Mouse (Mus musculus) myocyte (in vitro differentiated cells): ENCODE results near the gene Gm45062. TPM values are rescaled to one million over a fixed set of nuclear protein-coding genes. Genes with fewer than 3 reads are reported as not detected.

Experiments used
- H3K27me3 ChIP-seq: one replicate; pipeline ENCODE4 v1.6.1; 2011; ENCODE audit not compliant: control insufficient read depth, insufficient read depth, insufficient read length
- H3K36me3 ChIP-seq: one replicate; pipeline ENCODE4 v1.6.1; 2011; ENCODE audit not compliant: control insufficient read depth, insufficient read depth
- H3K4me2 ChIP-seq: one replicate; pipeline ENCODE4 v1.6.1; 2011; ENCODE audit warnings: low read depth, control low read depth
- H3K4me3 ChIP-seq: one replicate; pipeline ENCODE4 v1.5.1; 2011; ENCODE audit warnings: mild to moderate bottlenecking, control low read depth, moderate library complexity
- H3K79me2 ChIP-seq: one replicate; pipeline ENCODE4 v1.6.1; 2011; ENCODE audit not compliant: control insufficient read depth, insufficient read depth
- H3ac ChIP-seq: one replicate; pipeline ENCODE4 v1.6.1; 2011; ENCODE audit not compliant: control insufficient read depth, insufficient read length
- CEBPB ChIP-seq: IDR thresholded peaks from 2 replicates; pipeline ENCODE4 v1.6.1; 2011; ENCODE audit warnings: mild to moderate bottlenecking, moderate library complexity; ENCODE audit not compliant: poor library complexity, insufficient read depth, severe bottlenecking
- E2F4 ChIP-seq: IDR thresholded peaks from one replicate; pipeline ENCODE4 v1.6.1; 2011; ENCODE audit warnings: mild to moderate bottlenecking, control low read depth, moderate library complexity; ENCODE audit not compliant: insufficient read depth
- MAX ChIP-seq: IDR thresholded peaks from one replicate; pipeline ENCODE4 v1.6.1; 2011; ENCODE audit warnings: low read depth, mild to moderate bottlenecking, control low read depth
- MYOD1 ChIP-seq, 3 experiments: IDR thresholded peaks; one replicate each; pipeline ENCODE4 v1.6.1; 2011; ENCODE audit warnings: control low read depth in 2 of 3, low read depth in 2 of 3, mild to moderate bottlenecking in 2 of 3, moderate library complexity in 1 of 3; ENCODE audit not compliant: insufficient read length in 2 of 3, control insufficient read depth in 1 of 3
- MYOG ChIP-seq, 3 experiments: IDR thresholded peaks; one replicate each; pipeline ENCODE4 v1.6.1; 2011; ENCODE audit warnings: control low read depth in 2 of 3, low read depth in 2 of 3, mild to moderate bottlenecking in 2 of 3; ENCODE audit not compliant: insufficient read length in 2 of 3, control insufficient read depth in 1 of 3, insufficient read depth in 1 of 3
- POLR2A ChIP-seq: IDR thresholded peaks from one replicate; pipeline ENCODE4 v1.6.1; 2011; ENCODE audit warnings: low read depth, mild to moderate bottlenecking, control low read depth, moderate library complexity; ENCODE audit not compliant: insufficient read length
- POLR2AphosphoS2 ChIP-seq: IDR thresholded peaks from one replicate; pipeline ENCODE4 v1.6.1; 2011; ENCODE audit warnings: low read depth, control low read depth; ENCODE audit not compliant: insufficient read length
- REST ChIP-seq: IDR thresholded peaks from one replicate; pipeline ENCODE4 v1.6.1; 2011; ENCODE audit warnings: mild to moderate bottlenecking, control low read depth, moderate library complexity; ENCODE audit not compliant: insufficient read depth, insufficient read length
- SRF ChIP-seq: IDR thresholded peaks from one replicate; pipeline ENCODE4 v1.6.1; 2011; ENCODE audit warnings: low read depth; ENCODE audit not compliant: control insufficient read depth, insufficient read length
- TCF12 ChIP-seq: IDR thresholded peaks from one replicate; pipeline ENCODE4 v1.6.1; 2011; ENCODE audit warnings: mild to moderate bottlenecking, control low read depth; ENCODE audit not compliant: poor library complexity, insufficient read depth, severe bottlenecking
- TCF3 ChIP-seq: IDR thresholded peaks from one replicate; pipeline ENCODE4 v1.6.1; 2011; ENCODE audit warnings: low read depth, control low read depth; ENCODE audit not compliant: insufficient read length
- USF1 ChIP-seq: IDR thresholded peaks from one replicate; pipeline ENCODE4 v1.6.1; 2011; ENCODE audit warnings: low read depth, mild to moderate bottlenecking, control low read depth, moderate library complexity
- polyA plus RNA-seq: library from polyadenylated mRNA; unstranded; fragments of >200 nt; fragmentation: generic; extraction: Trizol; gene quantifications from one replicate; pipeline ENCODE4 v1.2.1, GENCODE M21; 2012; ENCODE audit warnings: missing spikeins

Gene Gm45062
- polyA plus RNA-seq, 1 experiment, result 0.71 TPM

- Histone ChIP-seq H3ac (no peak overlapping the region), H3K36me3 (no peaks in the 10 kb centered on the region), H3K79me2 (no peaks in the 10 kb centered on the region), H3K4me3 (no peak overlapping the region), H3K4me2 (no peak overlapping the region), H3K27me3 (no peaks in the 10 kb centered on the region)
- no peak for TF ChIP-seq REST
- no peak for TF ChIP-seq CEBPB
- TF ChIP-seq TCF3, result no peak
Observed at GRCm38 (mm10) chr6:8395061-8395460, 135.8 kb downstream of the Gm45062 start.

DNA sequence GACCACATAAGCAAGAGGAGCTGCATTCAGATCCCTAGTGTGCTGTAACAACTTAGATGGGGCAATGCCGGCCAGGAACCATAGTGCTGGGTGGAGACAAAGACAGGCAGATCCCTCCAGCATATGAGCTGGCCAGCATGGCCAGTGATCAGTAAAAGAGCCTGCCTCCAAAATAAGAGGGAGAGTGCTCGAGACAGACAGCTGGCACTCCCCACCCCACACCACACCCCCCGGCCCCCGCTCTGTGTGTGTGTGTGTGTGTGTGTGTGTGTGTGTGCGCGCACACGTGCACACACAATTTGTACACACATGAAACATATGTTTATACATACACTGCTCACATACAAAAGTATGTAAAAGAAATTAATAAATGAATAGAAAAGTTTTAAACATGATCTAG lies 138.0 kb downstream of the Gm45062 start:
- no peaks in the 10 kb centered on the region for H3K79me2 ChIP-seq
- H3K4me3 ChIP-seq, result no peak overlapping the region
- TF ChIP-seq SRF, result no peak
- H3ac ChIP-seq, result no peak overlapping the region
- H3K27me3 ChIP-seq, result no peaks in the 10 kb centered on the region
- no peak overlapping the region for H3K4me2 ChIP-seq
- no peaks in the 10 kb centered on the region for H3K36me3 ChIP-seq

- no peaks in the 10 kb centered on the region for H3K36me3 ChIP-seq
- no peak overlapping the region for H3K4me2 ChIP-seq
- no peaks in the 10 kb centered on the region for H3K79me2 ChIP-seq
- no peaks in the 10 kb centered on the region for H3K27me3 ChIP-seq
- no peak for TF ChIP-seq USF1
- no peak for TF ChIP-seq CEBPB
- no peak for TF ChIP-seq TCF12
- no peak for TF ChIP-seq POLR2AphosphoS2
- TF ChIP-seq TCF3, result no peak
- no peak for TF ChIP-seq POLR2A
- TF ChIP-seq REST, result no peak
- TF ChIP-seq E2F4, result no peak
- TF ChIP-seq MYOG (IDR thresholded peaks at IDR 0.05; ENCODE audit: control insufficient read depth in 1 of 3, insufficient read depth in 1 of 3, insufficient read length in 2 of 3, low read depth in 2 of 3), result no peak
- no peak for TF ChIP-seq SRF
- no peak for TF ChIP-seq MAX
- TF ChIP-seq MYOD1 (IDR thresholded peaks at IDR 0.05; ENCODE audit: control insufficient read depth in 1 of 3, insufficient read length in 2 of 3, low read depth in 2 of 3), result no peak
- H3ac ChIP-seq, result no peak overlapping the region
- no peak overlapping the region for H3K4me3 ChIP-seq
Observed at GRCm38 (mm10) chr6:8399710-8400109, 140.5 kb downstream of the Gm45062 start.

GRCm38 (mm10) chr6:8403127-8403526 lies 143.9 kb downstream of the Gm45062 start:
- Histone ChIP-seq H3K79me2 (no peaks in the 10 kb centered on the region), H3ac (no peak overlapping the region), H3K4me2 (no peak overlapping the region), H3K36me3 (no peaks in the 10 kb centered on the region), H3K4me3 (no peak overlapping the region), H3K27me3 (no peaks in the 10 kb centered on the region)
- TF ChIP-seq TCF12 (no peak), SRF (no peak), CEBPB (no peak), POLR2A (no peak), REST (no peak), MAX (no peak), MYOG (IDR thresholded peaks at IDR 0.05; ENCODE audit: control insufficient read depth in 1 of 3, insufficient read depth in 1 of 3, insufficient read length in 2 of 3, low read depth in 2 of 3) (no peak), TCF3 (no peak), MYOD1 (IDR thresholded peaks at IDR 0.05; ENCODE audit: control insufficient read depth in 1 of 3, insufficient read length in 2 of 3, low read depth in 2 of 3) (no peak), POLR2AphosphoS2 (no peak), E2F4 (no peak)

- no peaks in the 10 kb centered on the region for H3K36me3 ChIP-seq
- H3ac ChIP-seq, result no peak overlapping the region
- H3K79me2 ChIP-seq, result no peaks in the 10 kb centered on the region
- H3K4me2 ChIP-seq, result no peak overlapping the region
- TF ChIP-seq MAX (no peak), USF1 (no peak), POLR2A (no peak), E2F4 (no peak), MYOG (IDR thresholded peaks at IDR 0.05; ENCODE audit: control insufficient read depth in 1 of 3, insufficient read depth in 1 of 3, insufficient read length in 2 of 3, low read depth in 2 of 3) (no peak), MYOD1 (IDR thresholded peaks at IDR 0.05; ENCODE audit: control insufficient read depth in 1 of 3, insufficient read length in 2 of 3, low read depth in 2 of 3) (no peak), CEBPB (no peak), POLR2AphosphoS2 (no peak)
- no peaks in the 10 kb centered on the region for H3K27me3 ChIP-seq
- H3K4me3 ChIP-seq, result no peak overlapping the region
Observed at GRCm38 (mm10) chr6:8405844-8406243, 146.6 kb downstream of the Gm45062 start.

DNA sequence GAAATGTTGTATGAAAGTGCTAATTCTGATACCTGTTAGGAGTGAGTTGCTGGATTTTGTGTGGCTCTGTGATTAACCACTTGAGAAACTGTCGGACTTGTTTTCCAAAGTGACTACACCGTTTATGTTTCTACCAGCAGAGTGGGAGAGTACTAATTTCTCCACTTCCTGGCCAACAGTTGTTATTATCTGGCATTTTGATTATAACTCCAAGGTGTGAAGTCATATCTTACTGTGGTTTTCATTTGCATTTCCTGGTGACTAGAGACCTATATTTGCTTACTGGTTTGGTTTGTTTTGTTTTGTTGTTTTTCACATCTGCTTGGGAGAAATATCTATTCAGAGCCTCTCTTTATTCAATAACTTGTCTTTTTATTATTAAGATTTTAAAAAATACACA lies 149.1 kb downstream of the Gm45062 start:
- Histone ChIP-seq H3K36me3 (no peaks in the 10 kb centered on the region), H3K79me2 (no peaks in the 10 kb centered on the region), H3ac (no peak overlapping the region), H3K27me3 (no peaks in the 10 kb centered on the region), H3K4me3 (no peak overlapping the region), H3K4me2 (no peak overlapping the region)
- no peak for TF ChIP-seq MYOG (IDR thresholded peaks at IDR 0.05; ENCODE audit: control insufficient read depth in 1 of 3, insufficient read depth in 1 of 3, insufficient read length in 2 of 3, low read depth in 2 of 3)
- TF ChIP-seq USF1, result no peak
- no peak for TF ChIP-seq CEBPB
- no peak for TF ChIP-seq POLR2AphosphoS2
- TF ChIP-seq MYOD1 (IDR thresholded peaks at IDR 0.05; ENCODE audit: control insufficient read depth in 1 of 3, insufficient read length in 2 of 3, low read depth in 2 of 3), result no peak
- no peak for TF ChIP-seq MAX
- no peak for TF ChIP-seq REST
- no peak for TF ChIP-seq SRF
- TF ChIP-seq POLR2A, result no peak
- no peak for TF ChIP-seq E2F4
